Mouse (Mus musculus): ENCODE results near the gene Rom1.

DNA sequence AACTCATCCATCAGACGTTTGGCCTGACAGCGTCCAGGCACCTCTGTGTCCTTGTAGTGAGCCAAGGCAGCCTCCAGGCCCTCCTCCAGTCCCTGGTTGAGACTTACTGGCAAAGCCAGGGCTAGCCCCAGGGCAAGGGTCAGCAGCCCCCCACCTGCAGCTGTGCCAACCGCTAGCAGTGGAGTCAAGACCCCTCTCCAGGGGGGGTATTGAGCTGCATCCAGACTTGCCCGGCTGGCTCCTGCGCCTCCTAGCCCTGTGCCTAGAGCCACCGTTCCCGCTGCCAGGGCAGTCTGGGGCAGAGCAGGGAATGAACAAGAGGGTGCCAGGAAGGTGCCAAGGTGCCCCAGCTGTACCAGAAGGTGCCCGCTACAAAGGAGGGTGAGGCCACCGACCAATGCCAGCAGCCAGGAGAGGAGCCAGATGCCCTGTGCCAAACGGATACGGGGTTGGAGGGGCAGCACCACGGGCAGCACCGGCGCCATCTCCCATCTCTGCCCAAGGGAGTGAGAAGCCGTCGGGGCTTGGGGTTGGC lies 400 bp downstream of the Rom1 start:
- TF ChIP-seq CTCF (IDR thresholded peaks at IDR 0.05) (no peak), EP300 (IDR thresholded peaks at IDR 0.05) (no peak)
